Mouse (Mus musculus): ENCODE measurements around the gene Amotl1. TPM values are rescaled to one million over a fixed set of nuclear protein-coding genes. Genes with fewer than 3 reads are reported as not detected.

The Amotl1 gene
- polyA plus RNA-seq, 1 experiment from 2014 or later: 9.5 TPM

GRCm38 (mm10) chr9:14604363-14604762 lies 40.5 kb downstream of the Amotl1 start:
- H3K27me3 ChIP-seq (replicated peaks; ENCODE audit: control insufficient read depth, insufficient read depth, low read length): no peaks in the 10 kb centered on the region
- no peaks in the 10 kb centered on the region for H3K36me3 ChIP-seq (ENCODE audit: control insufficient read depth, insufficient read depth, low read length)
- no peak overlapping the region for H3K27ac ChIP-seq (ENCODE audit: low read depth, low read length)
- H3K4me1 ChIP-seq (replicated peaks; ENCODE audit: control insufficient read depth, insufficient read depth, low read length): no peaks in the 10 kb centered on the region
- no peak overlapping the region for H3K9ac ChIP-seq (ENCODE audit: low read depth, low read length)
- no peak overlapping the region for H3K4me3 ChIP-seq (ENCODE audit: low read depth, low read length)
- H3K9me3 ChIP-seq (ENCODE audit: control insufficient read depth, low read length): no peaks in the 10 kb centered on the region
- ATAC-seq (replicated peaks; ENCODE audit: low FRiP score) (no peak), DNase-seq (ENCODE audit: low spot score) (no peak)
- 54% methylated on average over 3 of the region's 3 CpGs for WGBS
- no peak overlapping the region for H3K4me2 ChIP-seq

GRCm38 (mm10) chr9:14603475-14603874 lies 41.4 kb downstream of the Amotl1 start:
- WGBS: 76% methylated on average over 4 of the region's 4 CpGs
- H3K4me2 ChIP-seq: no peak overlapping the region
- no peak overlapping the region for H3K4me3 ChIP-seq (ENCODE audit: low read depth, low read length)
- H3K9me3 ChIP-seq (ENCODE audit: control insufficient read depth, low read length): no peaks in the 10 kb centered on the region
- H3K36me3 ChIP-seq (ENCODE audit: control insufficient read depth, insufficient read depth, low read length): no peaks in the 10 kb centered on the region
- no peak overlapping the region for H3K9ac ChIP-seq (ENCODE audit: low read depth, low read length)
- ATAC-seq (replicated peaks; ENCODE audit: low FRiP score) (no peak), DNase-seq (ENCODE audit: low spot score) (no peak)
- no peaks in the 10 kb centered on the region for H3K27me3 ChIP-seq (replicated peaks; ENCODE audit: control insufficient read depth, insufficient read depth, low read length)
- no peaks in the 10 kb centered on the region for H3K4me1 ChIP-seq (replicated peaks; ENCODE audit: control insufficient read depth, insufficient read depth, low read length)
- H3K27ac ChIP-seq (ENCODE audit: low read depth, low read length): no peak overlapping the region

- DNase-seq (ENCODE audit: low spot score) (no peak), ATAC-seq (replicated peaks; ENCODE audit: low FRiP score) (no peak)
- H3K4me3 ChIP-seq (ENCODE audit: low read depth, low read length): no peak overlapping the region
- H3K36me3 ChIP-seq (ENCODE audit: control insufficient read depth, insufficient read depth, low read length): 0 out of 2 replicates have a peak, but pooled peaks cover 3% of the 10 kb centered on the region
- 85% methylated on average over 5 of the region's 5 CpGs for WGBS
- H3K4me1 ChIP-seq (replicated peaks; ENCODE audit: control insufficient read depth, insufficient read depth, low read length): no peaks in the 10 kb centered on the region
- no peak overlapping the region for H3K9ac ChIP-seq (ENCODE audit: low read depth, low read length)
- no peaks in the 10 kb centered on the region for H3K27me3 ChIP-seq (replicated peaks; ENCODE audit: control insufficient read depth, insufficient read depth, low read length)
- H3K9me3 ChIP-seq (ENCODE audit: control insufficient read depth, low read length): no peaks in the 10 kb centered on the region
- H3K4me2 ChIP-seq: no peak overlapping the region
- H3K27ac ChIP-seq (ENCODE audit: low read depth, low read length): no peak overlapping the region
Observed at GRCm38 (mm10) chr9:14599799-14600198, 45.1 kb downstream of the Amotl1 start.

- H3K36me3 ChIP-seq (ENCODE audit: control insufficient read depth, insufficient read depth, low read length): 0 out of 2 replicates have a peak, but pooled peaks cover 6% of the 10 kb centered on the region
- H3K4me2 ChIP-seq: no peak overlapping the region
- no peaks in the 10 kb centered on the region for H3K4me1 ChIP-seq (replicated peaks; ENCODE audit: control insufficient read depth, insufficient read depth, low read length)
- H3K27me3 ChIP-seq (replicated peaks; ENCODE audit: control insufficient read depth, insufficient read depth, low read length): no peaks in the 10 kb centered on the region
- no peaks in the 10 kb centered on the region for H3K9me3 ChIP-seq (ENCODE audit: control insufficient read depth, low read length)
- no peak overlapping the region for H3K4me3 ChIP-seq (ENCODE audit: low read depth, low read length)
- no peak overlapping the region for H3K27ac ChIP-seq (ENCODE audit: low read depth, low read length)
- ATAC-seq (replicated peaks; ENCODE audit: low FRiP score): no peak
- WGBS: 83% methylated on average over 2 of the region's 2 CpGs
- DNase-seq (ENCODE audit: low spot score): no peak
- H3K9ac ChIP-seq (ENCODE audit: low read depth, low read length): no peak overlapping the region
Observed at GRCm38 (mm10) chr9:14598157-14598556, 46.7 kb downstream of the Amotl1 start.

- Histone ChIP-seq H3K36me3 (ENCODE audit: control insufficient read depth, insufficient read depth, low read length) (peaks cover 11% of the 10 kb centered on the region; the same call in 1 of the 2 replicates), H3K4me3 (ENCODE audit: low read depth, low read length) (no peak overlapping the region), H3K27ac (ENCODE audit: low read depth, low read length) (no peak overlapping the region), H3K9ac (ENCODE audit: low read depth, low read length) (no peak overlapping the region), H3K9me3 (ENCODE audit: control insufficient read depth, low read length) (no peaks in the 10 kb centered on the region), H3K27me3 (replicated peaks; ENCODE audit: control insufficient read depth, insufficient read depth, low read length) (no peaks in the 10 kb centered on the region), H3K4me2 (no peak overlapping the region), H3K4me1 (replicated peaks; ENCODE audit: control insufficient read depth, insufficient read depth, low read length) (no peaks in the 10 kb centered on the region)
- ATAC-seq (replicated peaks; ENCODE audit: low FRiP score) (no peak), DNase-seq (ENCODE audit: low spot score) (no peak)
- 81% methylated on average over 3 of the region's 3 CpGs for WGBS
Observed at GRCm38 (mm10) chr9:14597429-14597828, 47.4 kb downstream of the Amotl1 start.

GRCm38 (mm10) chr9:14596858-14597257 lies 48.0 kb downstream of the Amotl1 start:
- Histone ChIP-seq H3K4me2 (no peak overlapping the region), H3K4me1 (replicated peaks; ENCODE audit: control insufficient read depth, insufficient read depth, low read length) (no peaks in the 10 kb centered on the region), H3K9ac (ENCODE audit: low read depth, low read length) (no peak overlapping the region), H3K36me3 (ENCODE audit: control insufficient read depth, insufficient read depth, low read length) (peaks cover 11% of the 10 kb centered on the region; the same call in 1 of the 2 replicates), H3K9me3 (ENCODE audit: control insufficient read depth, low read length) (no peaks in the 10 kb centered on the region), H3K4me3 (ENCODE audit: low read depth, low read length) (no peak overlapping the region), H3K27ac (ENCODE audit: low read depth, low read length) (no peak overlapping the region), H3K27me3 (replicated peaks; ENCODE audit: control insufficient read depth, insufficient read depth, low read length) (no peaks in the 10 kb centered on the region)
- ATAC-seq (replicated peaks; ENCODE audit: low FRiP score) (no peak), DNase-seq (ENCODE audit: low spot score) (no peak)
- WGBS: 75% methylated on average over 7 of the region's 7 CpGs

GRCm38 (mm10) chr9:14596427-14596826 lies 48.4 kb downstream of the Amotl1 start:
- Histone ChIP-seq H3K4me3 (ENCODE audit: low read depth, low read length) (no peak overlapping the region), H3K9me3 (ENCODE audit: control insufficient read depth, low read length) (no peaks in the 10 kb centered on the region), H3K27ac (ENCODE audit: low read depth, low read length) (no peak overlapping the region), H3K36me3 (ENCODE audit: control insufficient read depth, insufficient read depth, low read length) (peaks cover 11% of the 10 kb centered on the region; the same call in 1 of the 2 replicates), H3K27me3 (replicated peaks; ENCODE audit: control insufficient read depth, insufficient read depth, low read length) (no peaks in the 10 kb centered on the region), H3K4me1 (replicated peaks; ENCODE audit: control insufficient read depth, insufficient read depth, low read length) (no peaks in the 10 kb centered on the region), H3K9ac (ENCODE audit: low read depth, low read length) (no peak overlapping the region), H3K4me2 (no peak overlapping the region)
- DNase-seq (ENCODE audit: low spot score) (no peak), ATAC-seq (replicated peaks; ENCODE audit: low FRiP score) (no peak)
- WGBS: 82% methylated on average over 5 of the region's 5 CpGs

- H3K4me2 ChIP-seq: no peak overlapping the region
- H3K9ac ChIP-seq (ENCODE audit: low read depth, low read length): no peak overlapping the region
- peaks cover 11% of the 10 kb centered on the region; the same call in 1 of the 2 replicates for H3K36me3 ChIP-seq (ENCODE audit: control insufficient read depth, insufficient read depth, low read length)
- 73% methylated on average over 3 of the region's 3 CpGs for WGBS
- no peak overlapping the region for H3K4me3 ChIP-seq (ENCODE audit: low read depth, low read length)
- no peaks in the 10 kb centered on the region for H3K9me3 ChIP-seq (ENCODE audit: control insufficient read depth, low read length)
- no peak for DNase-seq (ENCODE audit: low spot score)
- H3K4me1 ChIP-seq (replicated peaks; ENCODE audit: control insufficient read depth, insufficient read depth, low read length): no peaks in the 10 kb centered on the region
- no peaks in the 10 kb centered on the region for H3K27me3 ChIP-seq (replicated peaks; ENCODE audit: control insufficient read depth, insufficient read depth, low read length)
- no peak for ATAC-seq (replicated peaks; ENCODE audit: low FRiP score)
- H3K27ac ChIP-seq (ENCODE audit: low read depth, low read length): no peak overlapping the region
Observed at GRCm38 (mm10) chr9:14595893-14596292, 49.0 kb downstream of the Amotl1 start.

- ATAC-seq (replicated peaks; ENCODE audit: low FRiP score): no peak
- no peak overlapping the region for H3K4me2 ChIP-seq
- H3K27ac ChIP-seq (ENCODE audit: low read depth, low read length): no peak overlapping the region
- no peaks in the 10 kb centered on the region for H3K4me1 ChIP-seq (replicated peaks; ENCODE audit: control insufficient read depth, insufficient read depth, low read length)
- no peak for DNase-seq (ENCODE audit: low spot score)
- peaks cover 11% of the 10 kb centered on the region; the same call in 1 of the 2 replicates for H3K36me3 ChIP-seq (ENCODE audit: control insufficient read depth, insufficient read depth, low read length)
- WGBS: 81% methylated on average over 4 of the region's 4 CpGs
- H3K27me3 ChIP-seq (replicated peaks; ENCODE audit: control insufficient read depth, insufficient read depth, low read length): no peaks in the 10 kb centered on the region
- no peak overlapping the region for H3K4me3 ChIP-seq (ENCODE audit: low read depth, low read length)
- H3K9ac ChIP-seq (ENCODE audit: low read depth, low read length): no peak overlapping the region
- no peaks in the 10 kb centered on the region for H3K9me3 ChIP-seq (ENCODE audit: control insufficient read depth, low read length)
Observed at GRCm38 (mm10) chr9:14593880-14594279, 51.0 kb downstream of the Amotl1 start.
